Mouse (Mus musculus): ENCODE measurements around the gene Mllt3. TPM values are rescaled to one million over a fixed set of nuclear protein-coding genes. Genes with fewer than 3 reads are reported as not detected.

The Mllt3 gene
- total RNA-seq, 2 experiments from 2014 or later = 113 to 127 TPM

- H3K27ac ChIP-seq = no peak overlapping the region
- no peak for TF ChIP-seq CTCF (IDR thresholded peaks at IDR 0.05)
- H3K4me3 ChIP-seq = no peak overlapping the region
- DNase-seq = no peak
- intact Hi-C loops (cut with DNase I) = no loop called here
Measured at GRCm38 (mm10) chr4:87963055-87963772, 70.0 kb downstream of the Mllt3 start.

GRCm38 (mm10) chr4:87961872-87962271 lies 71.3 kb downstream of the Mllt3 start:
- no peak for TF ChIP-seq CTCF (IDR thresholded peaks at IDR 0.05)
- intact Hi-C loops (cut with DNase I) = no loop called here
- Histone ChIP-seq H3K4me3 (no peak overlapping the region), H3K27ac (no peak overlapping the region)
- DNase-seq = no peak

GRCm38 (mm10) chr4:87957852-87958251 lies 75.3 kb downstream of the Mllt3 start:
- Histone ChIP-seq H3K4me3 (no peak overlapping the region), H3K27ac (no peak overlapping the region)
- TF ChIP-seq CTCF (IDR thresholded peaks at IDR 0.05) = no peak
- no peak for DNase-seq
- intact Hi-C loops (cut with DNase I) = no loop called here

- H3K4me3 ChIP-seq = no peak overlapping the region
- intact Hi-C loops (cut with DNase I) = no loop called here
- no peak for TF ChIP-seq CTCF (IDR thresholded peaks at IDR 0.05)
- H3K27ac ChIP-seq = no peak overlapping the region
- DNase-seq = no peak
Measured at GRCm38 (mm10) chr4:87957198-87957597, 76.0 kb downstream of the Mllt3 start.

GRCm38 (mm10) chr4:87955132-87955531 lies 78.0 kb downstream of the Mllt3 start:
- intact Hi-C loops (cut with DNase I) = no loop called here
- H3K27ac ChIP-seq = no peak overlapping the region
- no peak for TF ChIP-seq CTCF (IDR thresholded peaks at IDR 0.05)
- no peak overlapping the region for H3K4me3 ChIP-seq
- no peak for DNase-seq

GRCm38 (mm10) chr4:87954421-87955083 lies 78.6 kb downstream of the Mllt3 start:
- no peak overlapping the region for H3K27ac ChIP-seq
- intact Hi-C loops (cut with DNase I) = no loop called here
- TF ChIP-seq CTCF (IDR thresholded peaks at IDR 0.05) = no peak

GRCm38 (mm10) chr4:87953736-87954135 lies 79.4 kb downstream of the Mllt3 start:
- Histone ChIP-seq H3K27ac (no peak overlapping the region), H3K4me3 (no peak overlapping the region)
- DNase-seq = no peak
- no peak for TF ChIP-seq CTCF (IDR thresholded peaks at IDR 0.05)
- intact Hi-C loops (cut with DNase I) = no loop called here

More at GRCm38 (mm10) chr4:87954421-87955083, 78.6 kb downstream of the Mllt3 start:
- DNase-seq = no peak
- no peak overlapping the region for H3K4me3 ChIP-seq

GRCm38 (mm10) chr4:87953268-87953667 lies 79.9 kb downstream of the Mllt3 start:
- intact Hi-C loops (cut with DNase I) = no loop called here
- Histone ChIP-seq H3K4me3 (no peak overlapping the region), H3K27ac (no peak overlapping the region)
- no peak for DNase-seq
- no peak for TF ChIP-seq CTCF (IDR thresholded peaks at IDR 0.05)

GRCm38 (mm10) chr4:87949451-87949850 lies 83.7 kb downstream of the Mllt3 start:
- no peak overlapping the region for H3K27ac ChIP-seq
- intact Hi-C loops (cut with DNase I) = no loop called here
- no peak for DNase-seq
- TF ChIP-seq CTCF (IDR thresholded peaks at IDR 0.05) = no peak
- H3K4me3 ChIP-seq = no peak overlapping the region

- intact Hi-C loops (cut with DNase I) = no loop called here
- H3K4me3 ChIP-seq = no peak overlapping the region
- H3K27ac ChIP-seq = no peak overlapping the region
- DNase-seq = no peak
- TF ChIP-seq CTCF (IDR thresholded peaks at IDR 0.05) = no peak
Measured at GRCm38 (mm10) chr4:87944320-87944719, 88.8 kb downstream of the Mllt3 start.

- H3K4me3 ChIP-seq = no peak overlapping the region
- no peak for DNase-seq
- intact Hi-C loops (cut with DNase I) = no loop called here
- no peak for TF ChIP-seq CTCF (IDR thresholded peaks at IDR 0.05)
- H3K27ac ChIP-seq = no peak overlapping the region
Measured at GRCm38 (mm10) chr4:87942921-87943403, 90.2 kb downstream of the Mllt3 start.

- TF ChIP-seq CTCF (IDR thresholded peaks at IDR 0.05) = no peak
- Histone ChIP-seq H3K4me3 (no peak overlapping the region), H3K27ac (no peak overlapping the region)
- DNase-seq = no peak
- intact Hi-C loops (cut with DNase I) = no loop called here
Measured at GRCm38 (mm10) chr4:87939474-87940154, 93.5 kb downstream of the Mllt3 start.

GRCm38 (mm10) chr4:87936326-87936725 lies 96.8 kb downstream of the Mllt3 start:
- Histone ChIP-seq H3K4me3 (no peak overlapping the region), H3K27ac (no peak overlapping the region)
- TF ChIP-seq CTCF (IDR thresholded peaks at IDR 0.05) = no peak
- intact Hi-C loops (cut with DNase I) = no loop called here
- DNase-seq = no peak
